Mouse (Mus musculus): Measurements from ENCODE around the gene Gm14403.
"Not testable (repeated sequence)": the region's sequence is repeated elsewhere in the genome, so short reads cannot be mapped to it uniquely, and the experiment has no call there.

The Gm14403 gene

GRCm38 (mm10) chr2:177498067-177498466 is at the start of gene Gm14403:
TSS of gene Gm14403 (plus strand) at chr2:177498215.
- not testable (repeated sequence) for DNase-seq (ENCODE audit: low spot score in 2 of 2)

DNA sequence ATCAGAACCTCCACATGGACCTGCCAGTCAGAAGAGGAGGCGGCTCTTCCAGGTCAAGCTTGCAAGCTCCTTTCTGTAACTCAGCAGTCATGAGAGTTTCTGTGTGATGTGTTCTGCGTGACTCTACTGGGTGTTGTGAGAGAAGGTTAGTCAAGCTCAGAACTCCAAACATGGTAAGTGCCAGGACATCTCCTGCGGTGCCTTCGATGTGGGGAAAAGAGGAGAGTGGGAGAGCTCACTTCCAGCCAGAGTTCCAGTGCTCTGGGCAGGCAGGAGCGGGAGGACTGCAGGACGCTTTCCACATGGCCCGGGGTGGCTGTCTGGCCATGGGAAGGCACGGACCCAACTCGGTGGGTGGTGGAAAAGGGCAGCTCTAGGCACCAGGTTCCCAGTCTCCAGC is 33.3 kb upstream of the Gm14403 start, which contains the start of gene Zfp970:
TSS of gene Zfp970 (plus strand) at position 58 of the 400 bp plus-strand sequence.
- DNase-seq (ENCODE audit: low spot score in 2 of 2), result not testable (repeated sequence)

DNA sequence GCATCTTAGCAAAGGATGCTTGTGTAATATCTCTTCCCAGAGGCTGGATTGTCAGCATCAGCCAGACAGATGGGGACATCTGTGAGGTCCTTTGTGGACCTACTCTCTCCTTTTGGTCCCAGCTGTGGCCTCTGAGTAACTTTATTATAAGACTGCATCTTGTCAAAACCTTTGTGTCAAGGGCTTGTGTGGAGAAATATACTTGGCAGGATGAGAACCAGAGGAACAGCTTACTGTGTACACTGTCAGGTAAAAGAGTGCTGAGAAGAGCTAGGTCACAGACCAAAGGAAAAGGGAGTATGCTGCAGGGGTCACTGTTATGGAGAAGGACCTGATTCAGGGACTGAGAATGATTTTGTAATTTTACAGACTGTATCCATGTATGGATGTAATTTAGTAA is 29.8 kb upstream of the Gm14403 start:
- DNase-seq (ENCODE audit: low spot score in 2 of 2), result not testable (repeated sequence)

DNA sequence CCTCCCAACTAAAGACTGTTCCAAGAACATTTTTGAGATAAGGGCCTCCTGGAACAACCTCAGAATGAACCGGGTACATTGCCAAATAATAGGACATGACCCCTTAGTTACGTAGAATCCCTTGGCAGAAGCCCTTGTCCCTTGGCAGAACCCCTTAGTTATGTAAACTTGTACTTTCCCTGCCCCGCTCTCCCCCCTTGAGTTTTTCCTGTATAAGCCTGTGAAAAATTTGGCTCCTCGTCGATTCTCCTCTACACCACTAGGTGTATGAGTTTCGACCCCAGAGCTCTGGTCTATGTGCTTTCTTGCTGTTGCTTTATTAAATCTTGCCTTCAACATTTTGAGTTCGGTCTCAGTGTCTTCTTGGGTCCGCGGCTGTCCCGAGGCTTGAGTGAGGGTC is 25.8 kb upstream of the Gm14403 start:
- not testable (repeated sequence) for DNase-seq (ENCODE audit: low spot score in 2 of 2)

GRCm38 (mm10) chr2:177481971-177482370 is 16.0 kb upstream of the Gm14403 start:
- DNase-seq (ENCODE audit: low spot score in 2 of 2), result not testable (repeated sequence)

DNA sequence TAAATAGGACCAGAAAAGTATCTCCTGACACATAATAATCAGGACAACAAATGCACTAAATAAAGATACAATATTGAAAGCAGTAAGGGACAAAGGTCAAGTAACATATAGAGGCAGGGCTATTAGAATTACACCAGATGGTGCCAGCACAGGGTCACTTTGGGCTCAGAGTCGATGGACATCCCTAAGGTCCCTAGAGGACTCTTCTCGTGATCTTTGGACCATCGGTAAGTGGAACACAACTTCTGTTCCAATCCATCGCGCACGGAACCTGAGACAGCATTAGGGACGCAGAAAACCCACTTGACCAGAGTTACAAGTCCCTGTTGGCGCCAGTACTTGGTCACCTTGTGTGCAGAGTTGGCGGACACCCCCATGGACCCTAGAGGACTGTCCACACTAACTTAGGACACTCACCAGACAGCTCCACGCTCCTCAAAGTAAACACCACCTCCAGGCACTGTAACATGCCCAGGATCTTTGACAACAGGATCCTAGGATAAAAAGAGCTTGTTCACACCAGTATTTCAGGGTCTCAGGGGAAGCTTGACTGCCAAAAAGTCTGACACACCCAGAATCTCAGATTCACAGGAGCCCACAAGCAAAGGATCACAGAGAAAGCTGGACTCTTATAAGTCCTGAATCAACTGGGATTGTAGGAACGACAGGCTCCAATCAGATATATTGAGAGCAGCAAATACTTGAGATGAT is 14.6 kb upstream of the Gm14403 start:
- DNase-seq (ENCODE audit: low spot score in 2 of 2), result not testable (repeated sequence)

- not testable (repeated sequence) for DNase-seq (ENCODE audit: low spot score in 2 of 2)
Measured at GRCm38 (mm10) chr2:177499182-177499581, 1.2 kb downstream of the Gm14403 start.

DNA sequence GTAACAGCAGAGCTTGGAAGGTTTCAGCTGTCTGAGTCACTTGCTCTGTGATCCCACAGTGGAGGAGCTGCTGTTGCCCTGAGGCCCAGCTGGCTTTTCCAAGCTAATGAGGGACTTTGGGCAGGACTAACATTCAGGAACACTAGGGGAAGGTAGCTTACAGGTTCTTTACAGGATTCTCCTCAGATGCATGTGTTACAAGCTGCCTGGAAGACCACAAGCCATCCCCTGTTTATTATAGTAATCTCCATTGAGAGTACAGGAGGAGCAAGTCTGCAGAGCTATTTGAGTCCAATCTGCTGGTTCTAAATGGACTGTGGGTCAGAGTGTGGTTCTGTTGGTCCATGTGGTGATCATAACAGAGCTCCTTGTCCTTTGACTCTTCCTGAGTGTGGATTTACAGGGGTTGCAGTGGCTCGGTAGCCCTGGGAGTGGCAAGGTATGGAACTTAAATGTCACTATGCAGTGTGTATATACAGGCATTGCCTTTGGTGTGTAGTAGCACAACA is 7.2 kb downstream of the Gm14403 start:
- DNase-seq (ENCODE audit: low spot score in 2 of 2), result not testable (repeated sequence)

DNA sequence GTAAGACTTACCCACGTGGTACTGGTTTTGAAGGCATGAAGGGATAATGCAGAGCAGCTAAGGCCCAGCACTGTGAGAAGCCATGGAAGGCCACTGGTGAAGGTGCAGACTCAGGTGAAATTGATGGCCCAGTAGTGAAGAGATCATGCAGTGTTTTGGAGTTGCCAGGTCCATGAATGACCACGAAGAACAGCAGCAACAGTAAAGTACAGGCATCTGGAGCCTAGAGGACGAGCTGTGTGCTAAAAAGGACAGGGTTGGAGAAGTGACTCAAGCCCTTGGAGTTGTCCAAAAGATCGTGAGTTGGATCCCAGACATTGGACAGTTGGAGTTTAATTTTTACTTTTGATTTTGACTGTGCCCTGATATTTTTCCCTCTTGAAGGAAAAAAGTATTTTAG is 13.4 kb downstream of the Gm14403 start:
- not testable (repeated sequence) for DNase-seq (ENCODE audit: low spot score in 2 of 2)

GRCm38 (mm10) chr2:177511972-177512371 is 14.0 kb downstream of the Gm14403 start:
- DNase-seq (ENCODE audit: low spot score in 2 of 2), result not testable (repeated sequence)

GRCm38 (mm10) chr2:177513991-177514479 is 16.0 kb downstream of the Gm14403 start:
- DNase-seq (ENCODE audit: low spot score in 2 of 2), result not testable (repeated sequence)

DNA sequence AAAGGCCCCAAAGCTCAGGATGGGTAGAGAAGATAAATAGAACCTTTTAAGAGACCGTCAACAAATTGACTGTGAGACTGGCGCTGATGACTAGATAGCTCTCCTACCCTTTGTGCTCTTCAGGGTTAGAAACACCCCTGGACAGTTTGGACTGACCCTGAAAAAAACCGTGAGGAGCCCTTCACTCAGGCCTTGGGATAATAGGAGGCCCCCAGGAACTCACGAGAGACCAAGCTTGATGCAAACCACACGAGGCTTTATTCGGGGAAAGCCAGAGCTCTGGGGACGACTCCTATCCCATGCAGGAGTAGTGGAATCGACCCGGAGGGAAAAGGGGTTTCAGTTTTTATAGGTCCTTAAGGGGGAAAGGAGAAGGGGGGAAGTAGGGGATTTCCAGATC is 19.7 kb downstream of the Gm14403 start:
- DNase-seq (ENCODE audit: low spot score in 2 of 2), result not testable (repeated sequence)

DNA sequence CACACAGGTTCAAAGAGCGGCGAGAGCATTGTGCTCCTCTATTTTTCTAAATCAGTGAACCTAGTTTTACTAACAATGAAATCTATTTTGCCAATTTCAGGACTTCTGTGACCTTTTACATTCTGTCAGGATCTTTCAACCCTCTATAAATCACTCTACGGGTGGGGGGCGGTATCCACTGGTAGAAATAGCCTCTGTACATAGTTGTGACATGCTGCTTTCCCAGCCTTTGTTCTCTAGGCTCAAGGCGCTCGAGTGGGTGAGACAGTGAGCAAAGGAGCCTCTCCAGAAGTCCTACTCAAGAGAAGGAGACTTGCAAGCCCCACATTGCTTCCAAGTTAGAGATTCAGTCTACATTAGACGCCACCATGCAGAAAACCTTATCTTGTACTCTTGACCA is 20.3 kb downstream of the Gm14403 start:
- DNase-seq (ENCODE audit: low spot score in 2 of 2), result not testable (repeated sequence)

DNA sequence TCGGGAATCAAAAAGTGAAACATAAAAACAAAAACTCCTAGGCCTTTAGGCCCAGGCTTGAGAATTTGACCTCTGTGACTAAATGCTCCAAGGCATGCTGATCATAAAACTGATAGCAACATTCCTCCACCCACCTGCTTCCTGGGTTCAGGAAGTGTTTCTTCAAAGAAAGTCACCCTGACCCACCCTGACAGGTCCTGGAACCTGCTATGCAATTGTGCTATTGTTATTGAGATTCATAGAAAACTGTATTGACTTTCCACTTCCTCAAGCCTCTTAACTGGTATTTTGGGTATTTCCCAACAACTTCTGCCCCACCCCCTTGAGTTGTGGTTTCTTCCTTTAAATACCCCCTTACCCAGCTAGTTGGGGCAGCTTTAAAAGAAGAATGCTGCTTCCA is 20.9 kb downstream of the Gm14403 start:
- not testable (repeated sequence) for DNase-seq (ENCODE audit: low spot score in 2 of 2)

GRCm38 (mm10) chr2:177520035-177520434 is 22.0 kb downstream of the Gm14403 start:
- DNase-seq (ENCODE audit: low spot score in 2 of 2), result no peak

- no peak for DNase-seq (ENCODE audit: low spot score in 2 of 2)
Measured at GRCm38 (mm10) chr2:177523061-177523460, 25.0 kb downstream of the Gm14403 start.

- not testable (repeated sequence) for DNase-seq (ENCODE audit: low spot score in 2 of 2)
Measured at GRCm38 (mm10) chr2:177523674-177524073, 25.7 kb downstream of the Gm14403 start.

GRCm38 (mm10) chr2:177524171-177524570 is 26.2 kb downstream of the Gm14403 start:
- DNase-seq (ENCODE audit: low spot score in 2 of 2), result not testable (repeated sequence)

DNA sequence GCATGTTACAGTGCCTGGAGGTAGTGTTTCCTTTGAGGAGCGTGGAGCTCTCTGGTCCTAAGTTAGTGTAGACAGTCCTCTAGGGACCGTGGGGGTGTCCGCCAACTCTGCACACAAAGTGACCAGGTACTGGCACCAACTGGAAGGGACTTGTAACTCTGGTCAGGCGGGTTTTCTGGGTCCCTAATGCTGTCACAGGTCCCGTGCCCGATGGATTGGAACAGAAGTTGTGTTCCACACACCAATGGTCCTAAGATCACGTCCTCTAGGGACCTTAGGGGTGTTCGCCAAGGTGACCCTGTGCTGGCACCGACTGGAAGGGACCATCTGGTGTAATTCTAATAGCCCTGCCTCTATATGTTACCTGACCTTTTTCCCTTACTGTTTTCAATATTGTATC is 37.9 kb downstream of the Gm14403 start:
- no peak for DNase-seq (ENCODE audit: low spot score in 2 of 2)

DNA sequence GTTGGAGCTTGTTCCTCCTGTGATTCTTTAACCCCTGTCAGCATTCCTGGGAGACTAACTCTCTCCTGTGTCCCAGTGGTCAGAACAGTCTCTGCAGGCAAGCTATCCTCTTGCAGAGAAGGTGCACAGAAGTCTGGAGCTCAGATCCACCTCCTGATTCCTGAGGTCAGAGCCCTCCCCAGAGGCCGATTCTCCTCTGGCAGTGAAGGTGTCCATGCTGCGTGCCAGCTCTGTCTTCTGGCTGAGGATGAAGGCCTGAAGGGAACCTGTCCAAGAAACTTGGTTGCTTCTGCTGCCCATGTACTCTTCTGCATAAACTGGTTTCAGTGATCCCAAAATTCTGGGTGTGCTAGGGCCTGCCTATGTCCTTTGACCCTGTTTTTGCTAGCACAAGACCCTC is 39.1 kb downstream of the Gm14403 start:
- not testable (repeated sequence) for DNase-seq (ENCODE audit: low spot score in 2 of 2)

DNA sequence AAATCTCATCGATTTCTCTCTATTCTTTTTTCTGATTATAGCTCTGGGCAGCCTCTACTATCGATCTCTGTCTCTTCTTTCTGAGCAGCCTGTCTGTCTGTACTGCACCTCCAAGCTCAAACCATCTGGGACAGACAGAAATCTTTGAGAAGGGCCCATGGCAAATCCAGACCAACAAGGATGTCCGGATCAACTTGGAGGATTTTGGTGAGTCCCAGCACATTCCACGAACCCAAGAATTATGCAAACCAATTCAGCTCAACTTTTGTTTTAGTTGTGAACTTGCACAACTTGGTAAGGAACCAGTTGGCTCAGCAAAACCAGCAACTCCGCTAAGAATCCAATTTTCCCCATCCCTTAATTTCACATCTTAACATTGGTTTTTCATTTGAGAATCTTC is 39.7 kb downstream of the Gm14403 start:
- not testable (repeated sequence) for DNase-seq (ENCODE audit: low spot score in 2 of 2)

DNA sequence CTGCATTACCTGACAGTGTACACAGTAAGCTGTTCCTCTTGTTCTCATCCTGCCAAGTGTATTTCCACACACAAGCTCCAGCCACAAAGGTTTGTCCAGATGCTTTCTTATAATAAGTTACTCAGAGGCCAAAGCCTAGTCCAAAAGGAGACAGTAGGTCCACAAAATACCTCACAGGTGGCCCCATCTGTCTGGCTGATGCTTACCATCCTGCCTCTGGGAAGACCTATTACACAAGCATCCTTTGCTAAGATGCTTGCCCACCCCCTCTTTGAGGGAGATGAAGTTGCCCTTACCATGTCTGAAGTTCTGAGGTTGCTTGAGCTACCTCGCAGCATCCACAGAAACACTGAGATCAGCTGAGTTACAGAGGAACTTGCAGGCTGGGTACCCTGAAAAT is 57.2 kb downstream of the Gm14403 start:
- DNase-seq (ENCODE audit: low spot score in 2 of 2), result not testable (repeated sequence)
